Mouse (Mus musculus): ENCODE results near the gene Eif3c. TPM values are rescaled to one million over a fixed set of nuclear protein-coding genes. Genes with fewer than 3 reads are reported as not detected.

Gene Eif3c
- polyA plus RNA-seq, 1 experiment from 2014 or later = 87.8 TPM

DNA sequence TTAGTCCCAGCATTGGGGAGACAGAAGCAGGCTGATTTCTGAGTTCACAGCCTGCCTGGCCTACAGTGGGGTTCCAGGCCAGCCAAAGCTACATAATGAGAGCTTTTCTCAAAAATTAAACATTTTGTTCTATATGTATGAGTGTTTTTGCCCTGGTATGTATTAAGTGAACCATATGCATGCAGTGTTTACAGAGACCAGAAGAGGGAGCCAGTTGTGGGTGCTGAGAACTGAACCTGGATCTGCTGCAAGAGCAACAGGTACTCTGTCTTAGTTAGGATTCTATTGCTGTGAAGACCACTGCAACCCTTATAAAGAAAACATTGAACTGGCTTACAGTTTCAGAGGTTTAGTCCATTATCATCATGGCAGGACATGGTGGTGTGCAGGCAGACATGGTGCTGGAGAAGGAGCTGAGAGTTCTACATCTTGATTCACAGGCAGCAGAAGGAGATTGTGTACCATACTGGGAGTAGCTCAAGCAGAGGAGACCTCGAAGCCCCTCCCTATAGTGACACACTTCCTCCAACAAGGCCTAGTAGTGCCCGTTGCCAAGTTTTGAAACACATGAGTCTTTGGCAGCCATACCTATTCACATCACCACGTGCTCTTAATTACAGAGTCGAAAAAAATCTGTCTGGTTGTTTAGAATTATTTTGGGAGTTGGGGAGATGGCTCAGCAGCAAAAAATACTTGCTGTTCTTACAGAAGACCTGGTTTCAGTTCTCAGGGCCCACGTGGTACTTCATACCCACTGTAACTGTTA is 28.2 kb downstream of the Eif3c start:
- H3K27me3 ChIP-seq (ENCODE audit: control insufficient read depth, insufficient read depth, low read depth, low read length) = peaks cover 16% of the 10 kb centered on the region
- no peak overlapping the region for H3K4me3 ChIP-seq (ENCODE audit: low read depth, low read length)
- ATAC-seq (ENCODE audit: low read depth) = no peak
- H3K9ac ChIP-seq (ENCODE audit: low read depth, low read length) = no peak overlapping the region
- H3K4me1 ChIP-seq (ENCODE audit: control insufficient read depth, low read depth, low read length) = no peaks in the 10 kb centered on the region; the same call in 1 of the 2 replicates
- no peak overlapping the region for H3K4me2 ChIP-seq (ENCODE audit: low read depth, low read length)
- no peaks in the 10 kb centered on the region for H3K36me3 ChIP-seq (ENCODE audit: control insufficient read depth, insufficient read depth)
- H3K9me3 ChIP-seq (replicated peaks; ENCODE audit: control insufficient read depth, low read length) = no peaks in the 10 kb centered on the region
- no peak overlapping the region for H3K27ac ChIP-seq (ENCODE audit: low read length)
- 56% methylated on average over 5 of the region's 5 CpGs for WGBS (ENCODE audit: insufficient replicate concordance)

- H3K27me3 ChIP-seq (ENCODE audit: control insufficient read depth, insufficient read depth, low read depth, low read length) = peaks cover 16% of the 10 kb centered on the region
- H3K27ac ChIP-seq (ENCODE audit: low read length) = no peak overlapping the region
- H3K4me3 ChIP-seq (ENCODE audit: low read depth, low read length) = no peak overlapping the region
- ATAC-seq (ENCODE audit: low read depth) = no peak
- H3K4me1 ChIP-seq (ENCODE audit: control insufficient read depth, low read depth, low read length) = no peaks in the 10 kb centered on the region; the same call in 1 of the 2 replicates
- WGBS (ENCODE audit: insufficient replicate concordance) = 60% methylated on average over 9 of the region's 9 CpGs
- H3K36me3 ChIP-seq (ENCODE audit: control insufficient read depth, insufficient read depth) = no peaks in the 10 kb centered on the region
- no peak overlapping the region for H3K9ac ChIP-seq (ENCODE audit: low read depth, low read length)
- no peaks in the 10 kb centered on the region for H3K9me3 ChIP-seq (replicated peaks; ENCODE audit: control insufficient read depth, low read length)
- H3K4me2 ChIP-seq (ENCODE audit: low read depth, low read length) = peak overlapping the region; percentile 62; the same call in 1 of the 2 replicates
These were observed 29.7 kb downstream of the Eif3c start for GRCm38 (mm10) chr7:126536466-126536865.

GRCm38 (mm10) chr7:126535766-126536165 is 30.4 kb downstream of the Eif3c start:
- Histone ChIP-seq H3K27me3 (ENCODE audit: control insufficient read depth, insufficient read depth, low read depth, low read length) (peaks cover 16% of the 10 kb centered on the region), H3K4me1 (ENCODE audit: control insufficient read depth, low read depth, low read length) (no peaks in the 10 kb centered on the region; the same call in 1 of the 2 replicates), H3K9me3 (replicated peaks; ENCODE audit: control insufficient read depth, low read length) (no peaks in the 10 kb centered on the region), H3K4me3 (ENCODE audit: low read depth, low read length) (peak overlapping the region; percentile 49), H3K4me2 (ENCODE audit: low read depth, low read length) (peak overlapping the region; percentile 62), H3K27ac (ENCODE audit: low read length) (no peak overlapping the region), H3K36me3 (ENCODE audit: control insufficient read depth, insufficient read depth) (no peaks in the 10 kb centered on the region), H3K9ac (ENCODE audit: low read depth, low read length) (peak overlapping the region; percentile 37)
- 2% methylated on average over 28 of the region's 28 CpGs for WGBS (ENCODE audit: insufficient replicate concordance)
- 0 out of 2 replicates have a peak, but pooled peaks have one; percentile 30 for ATAC-seq (ENCODE audit: low read depth)

- 72% methylated on average over 1 of the region's 1 CpGs for WGBS (ENCODE audit: insufficient replicate concordance)
- H3K4me2 ChIP-seq (ENCODE audit: low read depth, low read length) = no peak overlapping the region
These were observed 32.8 kb downstream of the Eif3c start for GRCm38 (mm10) chr7:126533434-126533833.

DNA sequence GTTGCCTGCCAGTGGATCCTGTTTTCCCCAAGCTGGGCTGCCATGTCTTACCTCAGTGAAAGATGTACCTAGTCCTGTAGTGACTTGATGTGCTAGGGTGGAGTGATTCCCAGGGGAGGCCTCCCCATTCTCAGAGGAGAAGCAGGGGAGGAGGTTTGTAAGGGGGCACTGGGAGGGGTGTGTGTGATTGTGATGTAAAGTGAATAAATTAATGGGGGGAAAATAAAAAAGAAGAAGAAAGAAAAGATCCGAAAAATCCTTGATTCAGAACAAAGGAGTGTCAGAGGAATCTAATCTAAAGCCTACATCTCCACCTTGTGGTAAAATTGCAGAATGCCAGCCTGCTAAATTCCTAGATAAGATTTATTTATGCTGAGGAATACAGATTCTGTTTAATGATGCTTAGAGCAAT is 38.0 kb downstream of the Eif3c start:
- no peak for ATAC-seq (ENCODE audit: low read depth)

More at GRCm38 (mm10) chr7:126533434-126533833, 32.8 kb downstream of the Eif3c start:
- H3K4me3 ChIP-seq (ENCODE audit: low read depth, low read length) = no peak overlapping the region
- no peak overlapping the region for H3K9ac ChIP-seq (ENCODE audit: low read depth, low read length)
- ATAC-seq (ENCODE audit: low read depth) = no peak
- no peaks in the 10 kb centered on the region for H3K36me3 ChIP-seq (ENCODE audit: control insufficient read depth, insufficient read depth)
- no peaks in the 10 kb centered on the region for H3K9me3 ChIP-seq (replicated peaks; ENCODE audit: control insufficient read depth, low read length)
- H3K27me3 ChIP-seq (ENCODE audit: control insufficient read depth, insufficient read depth, low read depth, low read length) = peaks cover 16% of the 10 kb centered on the region
- H3K27ac ChIP-seq (ENCODE audit: low read length) = no peak overlapping the region
- no peaks in the 10 kb centered on the region for H3K4me1 ChIP-seq (ENCODE audit: control insufficient read depth, low read depth, low read length)

DNA sequence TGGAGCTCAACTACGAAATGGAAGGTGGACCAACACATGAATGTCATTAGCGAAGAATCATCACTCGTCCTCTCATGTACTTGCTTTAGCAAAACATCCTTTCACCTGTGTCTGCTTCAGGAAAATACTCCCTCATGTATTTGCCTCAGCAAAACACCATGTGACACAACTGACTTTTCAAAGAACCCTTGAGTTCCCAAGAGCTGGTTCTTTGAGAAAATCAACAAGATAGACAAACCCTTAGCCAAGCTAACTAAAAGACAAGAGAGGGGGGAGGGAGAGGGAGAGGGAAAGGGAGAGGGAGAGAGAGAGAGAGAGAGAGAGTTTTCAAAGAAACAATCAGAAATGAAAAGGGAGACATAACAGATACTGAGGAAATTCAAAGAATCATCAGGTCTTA is 42.9 kb downstream of the Eif3c start:
- H3K4me3 ChIP-seq (ENCODE audit: low read depth, low read length) = no peak overlapping the region
- H3K4me2 ChIP-seq (ENCODE audit: low read depth, low read length) = no peak overlapping the region
- no peak overlapping the region for H3K9ac ChIP-seq (ENCODE audit: low read depth, low read length)
- no peak overlapping the region for H3K27ac ChIP-seq (ENCODE audit: low read length)
- no peaks in the 10 kb centered on the region for H3K27me3 ChIP-seq (ENCODE audit: control insufficient read depth, insufficient read depth, low read depth, low read length)
- ATAC-seq (ENCODE audit: low read depth) = no peak
- no peaks in the 10 kb centered on the region for H3K4me1 ChIP-seq (ENCODE audit: control insufficient read depth, low read depth, low read length)
- H3K36me3 ChIP-seq (ENCODE audit: control insufficient read depth, insufficient read depth) = no peaks in the 10 kb centered on the region
- no peaks in the 10 kb centered on the region for H3K9me3 ChIP-seq (replicated peaks; ENCODE audit: control insufficient read depth, low read length)
- 61% methylated on average over 3 of the region's 3 CpGs for WGBS (ENCODE audit: insufficient replicate concordance)

More for the DNA sequence above, 38.0 kb downstream of the Eif3c start:
- Histone ChIP-seq H3K9ac (ENCODE audit: low read depth, low read length) (no peak overlapping the region), H3K4me2 (ENCODE audit: low read depth, low read length) (no peak overlapping the region), H3K27ac (ENCODE audit: low read length) (no peak overlapping the region), H3K4me1 (ENCODE audit: control insufficient read depth, low read depth, low read length) (no peaks in the 10 kb centered on the region), H3K9me3 (replicated peaks; ENCODE audit: control insufficient read depth, low read length) (no peaks in the 10 kb centered on the region), H3K36me3 (ENCODE audit: control insufficient read depth, insufficient read depth) (no peaks in the 10 kb centered on the region), H3K4me3 (ENCODE audit: low read depth, low read length) (no peak overlapping the region), H3K27me3 (ENCODE audit: control insufficient read depth, insufficient read depth, low read depth, low read length) (no peaks in the 10 kb centered on the region)
- WGBS (ENCODE audit: insufficient replicate concordance) = 11% methylated on average over 1 of the region's 1 CpGs

- Histone ChIP-seq H3K36me3 (ENCODE audit: control insufficient read depth, insufficient read depth) (no peaks in the 10 kb centered on the region), H3K4me3 (ENCODE audit: low read depth, low read length) (no peak overlapping the region), H3K27ac (ENCODE audit: low read length) (no peak overlapping the region), H3K9ac (ENCODE audit: low read depth, low read length) (no peak overlapping the region), H3K4me2 (ENCODE audit: low read depth, low read length) (no peak overlapping the region), H3K9me3 (replicated peaks; ENCODE audit: control insufficient read depth, low read length) (no peaks in the 10 kb centered on the region), H3K4me1 (ENCODE audit: control insufficient read depth, low read depth, low read length) (no peaks in the 10 kb centered on the region), H3K27me3 (ENCODE audit: control insufficient read depth, insufficient read depth, low read depth, low read length) (no peaks in the 10 kb centered on the region)
- WGBS (ENCODE audit: insufficient replicate concordance) = 71% methylated on average over 2 of the region's 2 CpGs
- no peak for ATAC-seq (ENCODE audit: low read depth)
These were observed 46.7 kb downstream of the Eif3c start for GRCm38 (mm10) chr7:126519513-126519912.

- H3K9me3 ChIP-seq (replicated peaks; ENCODE audit: control insufficient read depth, low read length) = no peaks in the 10 kb centered on the region
- H3K4me2 ChIP-seq (ENCODE audit: low read depth, low read length) = no peak overlapping the region
- no peaks in the 10 kb centered on the region for H3K4me1 ChIP-seq (ENCODE audit: control insufficient read depth, low read depth, low read length)
- no peak overlapping the region for H3K27ac ChIP-seq (ENCODE audit: low read length)
- no peak overlapping the region for H3K9ac ChIP-seq (ENCODE audit: low read depth, low read length)
- no peaks in the 10 kb centered on the region for H3K36me3 ChIP-seq (ENCODE audit: control insufficient read depth, insufficient read depth)
- no peaks in the 10 kb centered on the region for H3K27me3 ChIP-seq (ENCODE audit: control insufficient read depth, insufficient read depth, low read depth, low read length)
- no peak for ATAC-seq (ENCODE audit: low read depth)
- 75% methylated on average over 5 of the region's 5 CpGs for WGBS (ENCODE audit: insufficient replicate concordance)
- H3K4me3 ChIP-seq (ENCODE audit: low read depth, low read length) = no peak overlapping the region
These were observed 47.8 kb downstream of the Eif3c start for GRCm38 (mm10) chr7:126518261-126518941.

DNA sequence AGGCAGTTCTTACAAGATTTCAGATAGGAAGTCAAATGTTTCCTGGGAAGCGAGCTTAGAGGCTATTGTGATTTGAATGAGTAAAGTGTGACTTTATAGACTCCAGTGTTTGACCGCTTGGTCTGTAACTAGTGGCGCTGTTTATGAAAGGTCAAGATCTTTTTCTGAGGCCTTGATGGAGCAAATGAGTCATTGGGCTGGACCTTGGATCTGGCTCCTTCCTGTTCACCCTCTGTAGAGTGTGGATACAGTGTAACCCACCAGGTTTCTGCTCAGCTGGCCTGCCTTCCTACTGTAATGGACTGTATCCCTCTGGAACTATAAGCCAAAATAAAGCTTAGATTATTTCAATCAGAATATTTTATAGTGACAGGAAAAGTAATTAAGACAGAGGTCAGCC is 54.9 kb downstream of the Eif3c start:
- no peaks in the 10 kb centered on the region for H3K9me3 ChIP-seq (replicated peaks; ENCODE audit: control insufficient read depth, low read length)
- H3K27ac ChIP-seq (ENCODE audit: low read length) = no peak overlapping the region
- ATAC-seq (ENCODE audit: low read depth) = no peak
- no peaks in the 10 kb centered on the region for H3K27me3 ChIP-seq (ENCODE audit: control insufficient read depth, insufficient read depth, low read depth, low read length)
- H3K4me2 ChIP-seq (ENCODE audit: low read depth, low read length) = no peak overlapping the region
- WGBS (ENCODE audit: insufficient replicate concordance) = 60% methylated on average over 3 of the region's 3 CpGs
- H3K4me3 ChIP-seq (ENCODE audit: low read depth, low read length) = no peak overlapping the region
- no peaks in the 10 kb centered on the region for H3K4me1 ChIP-seq (ENCODE audit: control insufficient read depth, low read depth, low read length)
- H3K9ac ChIP-seq (ENCODE audit: low read depth, low read length) = no peak overlapping the region
- no peaks in the 10 kb centered on the region for H3K36me3 ChIP-seq (ENCODE audit: control insufficient read depth, insufficient read depth)
